Mouse (Mus musculus) liver, embryonic 15.5 days (tissue): ENCODE results near the gene Agr2. TPM values are rescaled to one million over a fixed set of nuclear protein-coding genes. Genes with fewer than 3 reads are reported as not detected.
A peak's percentile ranks its signal among the peaks of the same experiment; 100 is the strongest.

Experiments
- ATAC-seq: fragments of 200-750 bp; cut with Nextera tagmentation; 2 replicates; pipeline ENCODE4 v1.8.0; 2017; ENCODE audit warnings: moderate number of reproducible peaks, mild to moderate bottlenecking, moderate library complexity; ENCODE audit not compliant: insufficient read depth
- H3K27ac ChIP-seq: fragments of 300-500 bp; sonication (generic); replicated peaks from 2 replicates; pipeline ENCODE4 v1.5.1; 2015; ENCODE audit warnings: mild to moderate bottlenecking, inconsistent platforms
- H3K27me3 ChIP-seq: fragments of 300-500 bp; sonication (generic); 2 replicates; pipeline ENCODE4 v1.6.1; 2015; ENCODE audit warnings: mild to moderate bottlenecking, inconsistent platforms
- H3K36me3 ChIP-seq: fragments of 300-500 bp; sonication (generic); replicated peaks from 2 replicates; pipeline ENCODE4 v1.6.1; 2015; ENCODE audit warnings: moderate library complexity, mild to moderate bottlenecking, inconsistent platforms
- H3K4me1 ChIP-seq: fragments of 300-500 bp; sonication (generic); replicated peaks from 2 replicates; pipeline ENCODE4 v1.6.1; 2015; ENCODE audit warnings: inconsistent platforms
- H3K4me2 ChIP-seq: fragments of 300-500 bp; sonication (generic); 2 replicates; pipeline ENCODE4 v1.6.1; 2015; ENCODE audit warnings: moderate library complexity, mild to moderate bottlenecking, inconsistent platforms
- H3K4me3 ChIP-seq: fragments of 300-500 bp; sonication (generic); replicated peaks from 2 replicates; pipeline ENCODE4 v1.5.1; 2015; ENCODE audit warnings: mild to moderate bottlenecking, inconsistent platforms
- H3K9ac ChIP-seq: fragments of 300-500 bp; sonication (generic); 2 replicates; pipeline ENCODE4 v1.6.1; 2015; ENCODE audit warnings: moderate library complexity, mild to moderate bottlenecking, inconsistent platforms
- H3K9me3 ChIP-seq: fragments of 300-500 bp; sonication (generic); replicated peaks from 2 replicates; pipeline ENCODE4 v1.6.1; 2016; ENCODE audit warnings: inconsistent platforms
- WGBS: fragments of 180-500 bp; shearing (Covaris S2); methylation state at CpG from one replicate; pipeline ENCODE4 v1.1.7; 2015; ENCODE audit warnings: mixed read lengths; ENCODE audit not compliant: insufficient replicate concordance; 5-methylcytosine and 5-hydroxymethylcytosine counted together
- polyA plus RNA-seq: library from polyadenylated mRNA; unstranded; fragments of >200 nt; fragmentation: Nextera tagmentation; extraction: Ambion mirVana; gene quantifications from 2 replicates; pipeline ENCODE4 v1.2.1, GENCODE M21; 2015

Gene Agr2
- polyA plus RNA-seq, 1 experiment from 2014 or later, result 0.23 TPM

- no peak overlapping the region for H3K4me3 ChIP-seq
- no peak overlapping the region for H3K4me2 ChIP-seq
- H3K27ac ChIP-seq, result no peak overlapping the region
- H3K9me3 ChIP-seq, result no peaks in the 10 kb centered on the region
- ATAC-seq, result no peak
- no peak overlapping the region for H3K9ac ChIP-seq
- no peaks in the 10 kb centered on the region for H3K4me1 ChIP-seq
- no peaks in the 10 kb centered on the region for H3K27me3 ChIP-seq
- no peaks in the 10 kb centered on the region for H3K36me3 ChIP-seq
- 57% methylated on average over 3 of the region's 3 CpGs for WGBS
These were observed 876 bp downstream of the Agr2 start for GRCm38 (mm10) chr12:35993583-35993982.

GRCm38 (mm10) chr12:35994098-35994497, 1.4 kb downstream of the Agr2 start:
- Histone ChIP-seq H3K36me3 (no peaks in the 10 kb centered on the region), H3K9ac (no peak overlapping the region), H3K4me2 (no peak overlapping the region), H3K9me3 (no peaks in the 10 kb centered on the region), H3K27me3 (no peaks in the 10 kb centered on the region), H3K4me1 (no peaks in the 10 kb centered on the region), H3K27ac (no peak overlapping the region), H3K4me3 (no peak overlapping the region)
- no peak for ATAC-seq

GRCm38 (mm10) chr12:35995799-35996198, 3.1 kb downstream of the Agr2 start:
- H3K4me2 ChIP-seq, result no peak overlapping the region
- 22% methylated on average over 5 of the region's 5 CpGs for WGBS
- no peak overlapping the region for H3K4me3 ChIP-seq
- H3K9ac ChIP-seq, result no peak overlapping the region
- no peak overlapping the region for H3K27ac ChIP-seq
- no peak for ATAC-seq
- no peaks in the 10 kb centered on the region for H3K9me3 ChIP-seq
- no peaks in the 10 kb centered on the region for H3K36me3 ChIP-seq
- H3K4me1 ChIP-seq, result no peaks in the 10 kb centered on the region
- no peaks in the 10 kb centered on the region for H3K27me3 ChIP-seq

GRCm38 (mm10) chr12:36004714-36005113, 12.0 kb downstream of the Agr2 start:
- Histone ChIP-seq H3K27me3 (no peaks in the 10 kb centered on the region), H3K4me1 (peaks cover 16% of the 10 kb centered on the region; the same call in 1 of the 2 replicates), H3K4me3 (no peak overlapping the region), H3K9me3 (no peaks in the 10 kb centered on the region), H3K27ac (no peak overlapping the region), H3K4me2 (no peak overlapping the region), H3K36me3 (no peaks in the 10 kb centered on the region), H3K9ac (no peak overlapping the region)
- peak; percentile 63 for ATAC-seq
- WGBS, result 53% methylated on average over 4 of the region's 4 CpGs

- Histone ChIP-seq H3K4me1 (0 out of 2 replicates have a peak, but pooled peaks cover 6% of the 10 kb centered on the region), H3K9me3 (no peaks in the 10 kb centered on the region), H3K4me3 (no peak overlapping the region), H3K4me2 (no peak overlapping the region), H3K36me3 (no peaks in the 10 kb centered on the region), H3K27ac (no peak overlapping the region), H3K27me3 (no peaks in the 10 kb centered on the region), H3K9ac (no peak overlapping the region)
- 70% methylated on average over 2 of the region's 2 CpGs for WGBS
- ATAC-seq, result no peak
These were observed 14.9 kb downstream of the Agr2 start for GRCm38 (mm10) chr12:36007581-36007980.

- Histone ChIP-seq H3K36me3 (no peaks in the 10 kb centered on the region), H3K4me1 (0 out of 2 replicates have a peak, but pooled peaks cover 6% of the 10 kb centered on the region), H3K27ac (no peak overlapping the region), H3K4me2 (no peak overlapping the region), H3K27me3 (no peaks in the 10 kb centered on the region), H3K4me3 (no peak overlapping the region), H3K9ac (no peak overlapping the region), H3K9me3 (no peaks in the 10 kb centered on the region)
- no peak for ATAC-seq
- 36% methylated on average over 6 of the region's 6 CpGs for WGBS
These were observed 15.8 kb downstream of the Agr2 start for GRCm38 (mm10) chr12:36008364-36009047.

- H3K4me1 ChIP-seq, result no peaks in the 10 kb centered on the region
- H3K4me3 ChIP-seq, result no peak overlapping the region
- H3K27me3 ChIP-seq, result no peaks in the 10 kb centered on the region
- WGBS, result 58% methylated on average over 7 of the region's 7 CpGs
- H3K27ac ChIP-seq, result no peak overlapping the region
- no peaks in the 10 kb centered on the region for H3K9me3 ChIP-seq
- no peak overlapping the region for H3K9ac ChIP-seq
- H3K4me2 ChIP-seq, result no peak overlapping the region
- ATAC-seq, result no peak
- H3K36me3 ChIP-seq, result no peaks in the 10 kb centered on the region
These were observed 20.7 kb downstream of the Agr2 start for GRCm38 (mm10) chr12:36013216-36013910.

- H3K27me3 ChIP-seq, result no peaks in the 10 kb centered on the region
- no peak overlapping the region for H3K4me2 ChIP-seq
- no peaks in the 10 kb centered on the region for H3K9me3 ChIP-seq
- no peak for ATAC-seq
- H3K27ac ChIP-seq, result no peak overlapping the region
- H3K36me3 ChIP-seq, result no peaks in the 10 kb centered on the region
- H3K9ac ChIP-seq, result no peak overlapping the region
- H3K4me1 ChIP-seq, result no peaks in the 10 kb centered on the region
- 60% methylated on average over 2 of the region's 2 CpGs for WGBS
- no peak overlapping the region for H3K4me3 ChIP-seq
These were observed 25.1 kb downstream of the Agr2 start for GRCm38 (mm10) chr12:36017791-36018190.

- Histone ChIP-seq H3K4me1 (no peaks in the 10 kb centered on the region), H3K4me2 (no peak overlapping the region), H3K4me3 (no peak overlapping the region), H3K27ac (no peak overlapping the region), H3K36me3 (no peaks in the 10 kb centered on the region), H3K9me3 (no peaks in the 10 kb centered on the region), H3K9ac (no peak overlapping the region), H3K27me3 (no peaks in the 10 kb centered on the region)
- 31% methylated on average over 4 of the region's 4 CpGs for WGBS
- no peak for ATAC-seq
These were observed 26.9 kb downstream of the Agr2 start for GRCm38 (mm10) chr12:36019572-36019971.

GRCm38 (mm10) chr12:36020081-36020480, 27.4 kb downstream of the Agr2 start:
- Histone ChIP-seq H3K27me3 (no peaks in the 10 kb centered on the region), H3K4me1 (no peaks in the 10 kb centered on the region), H3K9me3 (no peaks in the 10 kb centered on the region), H3K27ac (no peak overlapping the region), H3K4me2 (no peak overlapping the region), H3K36me3 (no peaks in the 10 kb centered on the region), H3K4me3 (no peak overlapping the region), H3K9ac (no peak overlapping the region)
- WGBS, result 76% methylated on average over 3 of the region's 3 CpGs
- no peak for ATAC-seq

- WGBS, result 92% methylated on average over 2 of the region's 2 CpGs
- no peak overlapping the region for H3K4me2 ChIP-seq
These were observed 28.0 kb downstream of the Agr2 start for GRCm38 (mm10) chr12:36020710-36021109.

More at GRCm38 (mm10) chr12:36020710-36021109, 28.0 kb downstream of the Agr2 start:
- no peak for ATAC-seq
- no peak overlapping the region for H3K4me3 ChIP-seq
- no peaks in the 10 kb centered on the region for H3K36me3 ChIP-seq
- H3K4me1 ChIP-seq, result no peaks in the 10 kb centered on the region
- H3K9me3 ChIP-seq, result no peaks in the 10 kb centered on the region
- H3K9ac ChIP-seq, result no peak overlapping the region
- H3K27ac ChIP-seq, result no peak overlapping the region
- H3K27me3 ChIP-seq, result no peaks in the 10 kb centered on the region
